Mouse (Mus musculus) MEL (cell line): ENCODE results near the gene Plekha3. TPM values are rescaled to one million over a fixed set of nuclear protein-coding genes. Genes with fewer than 3 reads are reported as not detected.

Experiments
- DNase-seq: peaks from one replicate; pipeline ENCODE4 v3.0.0; 2011; ENCODE audit warnings: low read depth, low spot score
- H3K27ac ChIP-seq: 2 replicates; pipeline ENCODE4 v1.5.1; 2012; ENCODE audit warnings: low read depth, mild to moderate bottlenecking, control low read depth, low read length, moderate library complexity; ENCODE audit not compliant: control insufficient read depth
- H3K27me3 ChIP-seq, 2 experiments: fragments of 150-350 bp in 1 of 2; sonication (generic) in 1 of 2; 2 replicates each; pipeline ENCODE4 v1.6.1; 2012; ENCODE audit warnings: low read length in 2 of 2, mild to moderate bottlenecking in 2 of 2, improper control_type of control experiment in 1 of 2, moderate library complexity in 1 of 2; ENCODE audit not compliant: insufficient read depth in 2 of 2, control insufficient read depth in 1 of 2
- H3K36me3 ChIP-seq, 2 experiments: 2 replicates each; pipeline ENCODE4 v1.6.1; 2012 to 2014; ENCODE audit warnings: low read length in 2 of 2, improper control_type of control experiment in 1 of 2, inconsistent platforms in 1 of 2, mild to moderate bottlenecking in 1 of 2; ENCODE audit not compliant: insufficient read depth in 2 of 2, control insufficient read depth in 1 of 2
- H3K4me1 ChIP-seq, 2 experiments: fragments of 150-350 bp in 1 of 2; sonication (generic) in 1 of 2; 2 replicates each; pipeline ENCODE4 v1.6.1; 2012; ENCODE audit warnings: low read length in 2 of 2, improper control_type of control experiment in 1 of 2, mild to moderate bottlenecking in 1 of 2; ENCODE audit not compliant: insufficient read depth in 2 of 2, control insufficient read depth in 1 of 2
- H3K4me3 ChIP-seq, 2 experiments: fragments of 150-350 bp in 1 of 2; sonication (generic) in 1 of 2; 2 replicates each; pipeline ENCODE4 v1.5.1; 2012; ENCODE audit warnings: low read depth in 2 of 2, low read length in 2 of 2, mild to moderate bottlenecking in 2 of 2, moderate library complexity in 2 of 2, control low read depth in 1 of 2, improper control_type of control experiment in 1 of 2; ENCODE audit not compliant: control insufficient read depth in 1 of 2, insufficient read depth in 1 of 2
- H3K79me2 ChIP-seq: 2 replicates; pipeline ENCODE4 v1.6.1; 2012; ENCODE audit warnings: mild to moderate bottlenecking, low read length, moderate library complexity; ENCODE audit not compliant: control insufficient read depth, poor library complexity, insufficient read depth
- H3K9ac ChIP-seq: 2 replicates; pipeline ENCODE4 v1.6.1; 2012; ENCODE audit warnings: low read depth, mild to moderate bottlenecking, control low read depth, low read length, moderate library complexity; ENCODE audit not compliant: control insufficient read depth, poor library complexity, severe bottlenecking
- H3K9me3 ChIP-seq: fragments of 150-350 bp; sonication (generic); replicated peaks from 2 replicates; pipeline ENCODE4 v1.6.1; 2012; ENCODE audit warnings: mild to moderate bottlenecking, low read length, improper control_type of control experiment, moderate library complexity; ENCODE audit not compliant: insufficient read depth
- CHD1 ChIP-seq: IDR thresholded peaks from 2 replicates; pipeline ENCODE4 v1.6.1; 2012; ENCODE audit warnings: low read depth, mild to moderate bottlenecking, inconsistent platforms, low read length, improper control_type of control experiment
- CHD2 ChIP-seq: IDR thresholded peaks from 2 replicates; pipeline ENCODE4 v1.6.1; 2011; ENCODE audit warnings: low read length, improper control_type of control experiment
- CTCF ChIP-seq, 3 experiments: IDR thresholded peaks in 2 of 3; conservative IDR thresholded peaks in 1 of 3; 2 replicates each; pipeline ENCODE4 v1.5.1; 2011 to 2012; ENCODE audit warnings: low read length in 3 of 3, low read depth in 2 of 3, mild to moderate bottlenecking in 2 of 3, improper control_type of control experiment in 1 of 3, inconsistent platforms in 1 of 3, mixed read lengths in 1 of 3, moderate library complexity in 1 of 3; ENCODE audit not compliant: control insufficient read depth in 1 of 3, insufficient read depth in 1 of 3, poor library complexity in 1 of 3, severe bottlenecking in 1 of 3
- ELF1 ChIP-seq: IDR thresholded peaks from 2 replicates; pipeline ENCODE4 v1.6.1; 2014; ENCODE audit warnings: low read depth, mild to moderate bottlenecking, inconsistent platforms, low read length, improper control_type of control experiment, moderate library complexity
- EP300 ChIP-seq, 2 experiments: IDR thresholded peaks; 2 replicates each; pipeline ENCODE4 v1.6.1; 2011; ENCODE audit warnings: improper control_type of control experiment in 2 of 2, low read length in 2 of 2, low read depth in 1 of 2, mild to moderate bottlenecking in 1 of 2
- ETS1 ChIP-seq: IDR thresholded peaks from 2 replicates; pipeline ENCODE4 v1.6.1; 2012; ENCODE audit warnings: low read depth, mild to moderate bottlenecking, inconsistent platforms, low read length, improper control_type of control experiment, moderate library complexity
- GATA1 ChIP-seq: IDR thresholded peaks from 2 replicates; pipeline ENCODE4 v1.6.1; 2011; ENCODE audit warnings: low read depth, low read length, improper control_type of control experiment
- HCFC1 ChIP-seq: IDR thresholded peaks from 2 replicates; pipeline ENCODE4 v1.6.1; 2012; ENCODE audit warnings: low read depth, mild to moderate bottlenecking, inconsistent platforms, low read length, improper control_type of control experiment, moderate library complexity
- JUND ChIP-seq: IDR thresholded peaks from 2 replicates; pipeline ENCODE4 v1.6.1; 2011; ENCODE audit warnings: low read depth, mild to moderate bottlenecking, improper control_type of control experiment, low read length
- MAFK ChIP-seq: IDR thresholded peaks from 2 replicates; pipeline ENCODE4 v1.6.1; 2011; ENCODE audit warnings: low read depth, mild to moderate bottlenecking, low read length, improper control_type of control experiment, borderline replicate concordance
- MAX ChIP-seq: IDR thresholded peaks from 2 replicates; pipeline ENCODE4 v1.6.1; 2011; ENCODE audit warnings: low read length, improper control_type of control experiment
- MEF2A ChIP-seq: IDR thresholded peaks from 2 replicates; pipeline ENCODE4 v1.6.1; 2014; ENCODE audit warnings: low read depth, mild to moderate bottlenecking, inconsistent platforms, low read length, improper control_type of control experiment; ENCODE audit not compliant: poor library complexity, insufficient replicate concordance, severe bottlenecking; ENCODE audit errors: extremely low read depth
- MXI1 ChIP-seq: IDR thresholded peaks from 2 replicates; pipeline ENCODE4 v1.6.1; 2011; ENCODE audit warnings: mild to moderate bottlenecking, low read depth, low read length, improper control_type of control experiment
- NELFE ChIP-seq: IDR thresholded peaks from 2 replicates; pipeline ENCODE4 v1.6.1; 2011; ENCODE audit warnings: low read depth, low read length, improper control_type of control experiment
- POLR2A ChIP-seq, 2 experiments: IDR thresholded peaks; 2 replicates each; pipeline ENCODE4 v1.6.1; 2011 to 2012; ENCODE audit warnings: low read length in 2 of 2, mild to moderate bottlenecking in 2 of 2, control low read depth in 1 of 2, improper control_type of control experiment in 1 of 2, low read depth in 1 of 2, moderate library complexity in 1 of 2; ENCODE audit not compliant: control insufficient read depth in 1 of 2, insufficient read depth in 1 of 2, poor library complexity in 1 of 2
- POLR2AphosphoS5 ChIP-seq: IDR thresholded peaks from 2 replicates; pipeline ENCODE4 v1.6.1; 2012; ENCODE audit warnings: low read depth, borderline replicate concordance, mild to moderate bottlenecking, inconsistent platforms, low read length, moderate library complexity, mixed read lengths
- RAD21 ChIP-seq: IDR thresholded peaks from 2 replicates; pipeline ENCODE4 v1.6.1; 2011; ENCODE audit warnings: mild to moderate bottlenecking, low read depth, low read length, improper control_type of control experiment
- RCOR1 ChIP-seq: IDR thresholded peaks from 2 replicates; pipeline ENCODE4 v1.6.1; 2012; ENCODE audit warnings: low read depth, mild to moderate bottlenecking, inconsistent platforms, low read length, improper control_type of control experiment
- SIN3A ChIP-seq: IDR thresholded peaks from 2 replicates; pipeline ENCODE4 v1.6.1; 2012; ENCODE audit warnings: low read length, improper control_type of control experiment, inconsistent platforms
- SMC3 ChIP-seq: IDR thresholded peaks from 2 replicates; pipeline ENCODE4 v1.6.1; 2011; ENCODE audit warnings: low read depth, low read length, improper control_type of control experiment
- TAL1 ChIP-seq: IDR thresholded peaks from 2 replicates; pipeline ENCODE4 v1.6.1; 2012; ENCODE audit warnings: mild to moderate bottlenecking, inconsistent platforms, low read length, moderate library complexity, mixed read lengths
- TBP ChIP-seq: IDR thresholded peaks from 2 replicates; pipeline ENCODE4 v1.8.0; 2011; ENCODE audit warnings: low read depth, low read length, improper control_type of control experiment
- TCF12 ChIP-seq: IDR thresholded peaks from 2 replicates; pipeline ENCODE4 v1.6.1; 2014; ENCODE audit warnings: low read depth, mild to moderate bottlenecking, inconsistent platforms, low read length, improper control_type of control experiment, moderate library complexity
- ZKSCAN1 ChIP-seq: IDR thresholded peaks from 2 replicates; pipeline ENCODE4 v1.6.1; 2012; ENCODE audit warnings: low read depth, mild to moderate bottlenecking, inconsistent platforms, low read length, improper control_type of control experiment, moderate library complexity
- ZMIZ1 ChIP-seq: IDR thresholded peaks from 2 replicates; pipeline ENCODE4 v1.6.1; 2012; ENCODE audit warnings: low read depth, mild to moderate bottlenecking, inconsistent platforms, low read length, improper control_type of control experiment, moderate library complexity
- polyA plus RNA-seq, 2 experiments: library from polyadenylated mRNA; stranded (reverse) in 1 of 2; unstranded in 1 of 2; fragments of >175 nt in 1 of 2; fragments of >200 nt in 1 of 2; gene quantifications; 2 replicates each; pipeline versions ENCODE4 v1.2.1 to v1.2.4; 2012; ENCODE audit warnings: low replicate concordance in 2 of 2, low read depth in 1 of 2; ENCODE audit not compliant: insufficient read length in 2 of 2, insufficient read depth in 1 of 2, missing spikeins in 1 of 2
- total RNA-seq: library from RNA; depleted of rRNA; stranded (reverse); fragments of 300-350 nt; gene quantifications from 2 replicates; pipeline ENCODE4 v1.2.3, GENCODE M21; 2012

The Plekha3 gene
- total and polyA plus RNA-seq, 3 experiments, result 20.5 to 23.4 TPM; not detected in 1

DNA sequence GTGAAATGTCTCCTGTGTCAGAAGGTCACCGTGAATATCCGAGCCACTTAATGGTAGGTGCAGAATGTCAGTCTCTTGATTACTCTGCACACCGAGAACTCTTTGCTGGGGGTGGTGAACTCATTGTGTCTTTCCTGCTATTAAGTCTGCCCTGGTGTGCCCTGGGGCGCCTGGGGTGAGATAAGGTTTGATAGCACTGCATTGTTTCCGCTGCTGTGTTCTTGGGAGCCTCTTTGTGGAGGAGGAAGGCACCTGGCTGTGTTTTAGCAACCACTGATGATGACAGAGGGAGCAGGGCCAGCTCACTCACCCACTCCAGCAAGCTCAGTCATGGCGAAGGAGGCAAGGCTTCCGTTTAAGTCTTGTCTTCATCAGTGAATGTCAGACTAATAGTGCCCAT, 13.1 kb downstream of the Plekha3 start (continued):
- TF ChIP-seq CTCF (IDR thresholded peaks at IDR 0.05 in 2 of 3, conservative IDR thresholded peaks at IDR 0.05 in 1 of 3; ENCODE audit: control insufficient read depth in 1 of 3, insufficient read depth in 1 of 3, low read depth in 2 of 3, low read length in 3 of 3, poor library complexity in 1 of 3, severe bottlenecking in 1 of 3) (no peak), MAFK (no peak), ZKSCAN1 (no peak), JUND (no peak), POLR2A (IDR thresholded peaks at IDR 0.05; ENCODE audit: control insufficient read depth in 1 of 2, insufficient read depth in 1 of 2, low read depth in 1 of 2, low read length in 2 of 2, poor library complexity in 1 of 2) (no peak), TBP (no peak), TAL1 (peak; percentile 59), POLR2AphosphoS5 (no peak), NELFE (no peak), MAX (0 out of 2 replicates have a peak, but pooled peaks have one; percentile 20), ZMIZ1 (no peak), CHD1 (no peak), SMC3 (no peak), MXI1 (peak; percentile 77)
- TF ChIP-seq, all 39 proteins: peak for 10

DNA sequence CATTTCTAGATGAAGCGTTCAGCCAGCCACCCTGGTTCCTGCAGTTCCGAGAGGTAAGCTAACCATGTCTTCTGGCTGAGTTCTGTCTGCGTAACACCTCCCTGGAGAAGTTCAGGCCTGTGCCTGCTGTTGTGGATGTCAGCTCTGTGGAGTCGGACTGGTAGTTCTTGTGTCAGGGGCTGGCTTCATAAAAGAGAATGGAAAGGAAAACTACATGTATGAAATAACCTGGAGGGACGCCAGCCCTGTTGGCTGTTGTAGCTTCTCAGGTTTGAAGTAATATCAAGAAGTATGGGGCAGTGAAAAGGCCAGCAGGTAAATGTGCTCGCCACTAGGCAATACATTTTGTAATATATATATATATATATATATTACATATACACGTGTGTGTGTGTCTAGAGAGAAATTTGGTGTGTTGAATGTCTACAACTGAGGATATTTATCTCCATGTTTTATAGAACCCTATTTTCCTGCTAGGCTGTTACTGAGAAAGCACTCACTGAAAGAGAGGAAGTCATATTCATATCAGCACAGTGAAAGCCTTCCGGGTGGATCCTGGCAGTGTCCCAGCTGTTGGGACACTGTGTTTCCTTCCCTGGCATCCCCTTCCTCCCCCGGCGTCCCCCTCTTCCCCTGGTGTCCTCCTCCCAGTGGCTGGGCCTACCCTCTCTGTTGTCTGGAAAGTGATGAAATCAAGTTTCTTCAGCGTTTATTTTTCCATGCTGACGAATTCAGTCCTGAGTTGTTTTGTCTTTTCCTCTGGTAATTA, 15.5 kb downstream of the Plekha3 start:
- H3K27ac ChIP-seq, result peak overlapping the region; percentile 79
- TF ChIP-seq CHD2 (no peak), RAD21 (no peak), ELF1 (peak; percentile 68; the same call in 1 of the 2 replicates), GATA1 (peak; percentile 88), RCOR1 (peak; percentile 42; the same call in 1 of the 2 replicates), MEF2A (no peak), EP300 (IDR thresholded peaks at IDR 0.05; ENCODE audit: low read depth in 1 of 2, low read length in 2 of 2) (peak; percentile 84 to 89), TAL1 (peak; percentile 62), SMC3 (no peak), SIN3A (peak; percentile 31; the same call in 1 of the 2 replicates), ETS1 (peak; percentile 88), NELFE (no peak), HCFC1 (peak; percentile 66), MAX (no peak), TCF12 (peak; percentile 84), MAFK (no peak)
- H3K9ac ChIP-seq, result peak overlapping the region; percentile 23; the same call in 1 of the 2 replicates
- peaks cover 23 to 47% of the 10 kb centered on the region in 2 experiments for H3K36me3 ChIP-seq
- H3K4me3 ChIP-seq, result no peak overlapping the region
- H3K79me2 ChIP-seq, result peaks cover 2% of the 10 kb centered on the region; the same call in 1 of the 2 replicates
- H3K27me3 ChIP-seq, result no peaks in the 10 kb centered on the region
- H3K9me3 ChIP-seq, result no peaks in the 10 kb centered on the region
- DNase-seq, result peak; percentile 88
- H3K4me1 ChIP-seq, result peaks cover 25 to 32% of the 10 kb centered on the region in 2 experiments
